Comparison of ENCODE assay signal across 8 mouse cellular contexts in genomic region chr7:45091001-45091990, GRCm38 (mm10). TPM values are rescaled to one million over a fixed set of nuclear protein-coding genes. Genes with fewer than 3 reads are reported as not detected.
DNase-seq lines count a peak whose midpoint lies in the region; ATAC-seq lines count a peak whose summit lies in the region.

No protein-coding gene starts in this region.

- ATAC-seq in liver, embryonic 16.5 days (ENCODE audit: low read depth): peak; percentile 59
- ATAC-seq in stomach, embryonic 14.5 days (ENCODE audit: insufficient number of reproducible peaks, insufficient read depth, low FRiP score, low read depth): peak; percentile 50

- H3K4me2 ChIP-seq in liver, embryonic 16.5 days (ENCODE audit: low read depth, low read length): peak overlapping the region; percentile 66
- H3K4me2 ChIP-seq in stomach, embryonic 14.5 days (replicated peaks; ENCODE audit: low read depth, low read length): peak overlapping the region; percentile 59

- no peaks in the 10 kb centered on the region for H3K9me3 ChIP-seq in liver, embryonic 16.5 days (replicated peaks; ENCODE audit: control insufficient read depth, low read length)
- no peaks in the 10 kb centered on the region for H3K9me3 ChIP-seq in stomach, embryonic 14.5 days (ENCODE audit: control insufficient read depth, low read depth, low read length)

- H3K27me3 ChIP-seq in liver, embryonic 16.5 days (ENCODE audit: control insufficient read depth, insufficient read depth, low read depth, low read length): no peaks in the 10 kb centered on the region
- H3K27me3 ChIP-seq in stomach, embryonic 14.5 days (ENCODE audit: control insufficient read depth, insufficient read depth, low read length): no peaks in the 10 kb centered on the region

- WGBS in liver, embryonic 16.5 days (ENCODE audit: insufficient replicate concordance): 19% methylated on average over 35 of the region's 35 CpGs
- 9% methylated on average over 35 of the region's 35 CpGs for WGBS in stomach, embryonic 14.5 days

- peaks cover 29% of the 10 kb centered on the region for H3K4me1 ChIP-seq in liver, embryonic 16.5 days (ENCODE audit: control insufficient read depth, low read depth, low read length)
- H3K4me1 ChIP-seq in stomach, embryonic 14.5 days (ENCODE audit: control insufficient read depth, insufficient read depth, low read length): peaks cover 7% of the 10 kb centered on the region; the same call in 1 of the 2 replicates

- no peak overlapping the region for H3K27ac ChIP-seq in liver, embryonic 16.5 days (ENCODE audit: low read length)
- H3K27ac ChIP-seq in stomach, embryonic 14.5 days (ENCODE audit: low read length): peak overlapping the region; percentile 83

- H3K9ac ChIP-seq in liver, embryonic 16.5 days (ENCODE audit: low read depth, low read length): peak overlapping the region; percentile 31; the same call in 1 of the 2 replicates
- peak overlapping the region; percentile 56 for H3K9ac ChIP-seq in stomach, embryonic 14.5 days (replicated peaks; ENCODE audit: low read depth, low read length)

- no peaks in the 10 kb centered on the region for H3K36me3 ChIP-seq in liver, embryonic 16.5 days (ENCODE audit: control insufficient read depth, insufficient read depth)
- H3K36me3 ChIP-seq in stomach, embryonic 14.5 days (ENCODE audit: control insufficient read depth, insufficient read depth, low read length): peaks cover 25% of the 10 kb centered on the region

- H3K4me3 ChIP-seq in liver, embryonic 16.5 days (ENCODE audit: low read depth, low read length): peak overlapping the region; percentile 49
- peak overlapping the region; percentile 47 for H3K4me3 ChIP-seq in stomach, embryonic 14.5 days (ENCODE audit: low read depth, low read length)

- peak; percentile 74 for DNase-seq in kidney, postnatal 10 days
- no peak for DNase-seq in kidney, adult 9 months
- peak; percentile 34 for DNase-seq in embryo, embryonic 9.5 days (ENCODE audit: extremely low spot score)
- DNase-seq in heart, postnatal 4 days: peak; percentile 66
- no peak for DNase-seq in frontal cortex, postnatal 36 days (ENCODE audit: low spot score in 2 of 2)
- no peak for DNase-seq in adrenal gland, postnatal 36 days

RNA-seq across cellular contexts. Expression of gene Rcn3, which starts 0.7 kb away (rescaled TPM):
- 10 to 100 TPM; 88.0 to 90.9 TPM for total RNA-seq in heart, postnatal 4 days (2021)
- 20.1 and 22.7 TPM in 2 replicates for polyA plus RNA-seq in liver, embryonic 16.5 days (2015; fragmentation: Nextera tagmentation; extraction: Ambion mirVana)
- 418 and 432 TPM in 2 replicates for polyA plus RNA-seq in stomach, embryonic 14.5 days (2014; fragmentation: Nextera tagmentation; extraction: Ambion mirVana)
- total RNA-seq in adrenal gland, postnatal 36 days (2021): 10 to 100 TPM; 32.2 to 38.3 TPM

RNA-seq across cellular contexts. Expression of gene Fcgrt, which starts 12.4 kb away (rescaled TPM):
- 10 to 100 TPM; 35.3 to 41.1 TPM for total RNA-seq in heart, postnatal 4 days (2021)
- polyA plus RNA-seq in liver, embryonic 16.5 days (2015; fragmentation: Nextera tagmentation; extraction: Ambion mirVana): 50.6 and 56.1 TPM in 2 replicates
- polyA plus RNA-seq in stomach, embryonic 14.5 days (2014; fragmentation: Nextera tagmentation; extraction: Ambion mirVana): 78.6 and 79.9 TPM in 2 replicates
- total RNA-seq in adrenal gland, postnatal 36 days (2021): 100 to 1,000 TPM; 116 to 138 TPM

RNA-seq across cellular contexts. Expression of gene Prrg2, which starts 28.8 kb away (rescaled TPM):
- total RNA-seq in heart, postnatal 4 days (2021): 10 to 100 TPM in 1 of 2 experiments, 1 to 10 TPM in 1; 9.5 to 10.2 TPM
- 9.7 and 10.5 TPM in 2 replicates for polyA plus RNA-seq in liver, embryonic 16.5 days (2015; fragmentation: Nextera tagmentation; extraction: Ambion mirVana)
- polyA plus RNA-seq in stomach, embryonic 14.5 days (2014; fragmentation: Nextera tagmentation; extraction: Ambion mirVana): 20.7 and 20.9 TPM in 2 replicates
- total RNA-seq in adrenal gland, postnatal 36 days (2021): 10 to 100 TPM; 18.1 to 20.5 TPM

RNA-seq across cellular contexts. Expression of gene Nosip, which starts 29.1 kb away (rescaled TPM):
- 10 to 100 TPM; 31.7 to 34.6 TPM for total RNA-seq in heart, postnatal 4 days (2021)
- polyA plus RNA-seq in liver, embryonic 16.5 days (2015; fragmentation: Nextera tagmentation; extraction: Ambion mirVana): 23.4 and 23.8 TPM in 2 replicates
- 58.9 and 63.6 TPM in 2 replicates for polyA plus RNA-seq in stomach, embryonic 14.5 days (2014; fragmentation: Nextera tagmentation; extraction: Ambion mirVana)
- total RNA-seq in adrenal gland, postnatal 36 days (2021): 10 to 100 TPM; 50.5 to 65.3 TPM

RNA-seq across cellular contexts. Expression of gene Rps11, which starts 32.9 kb away (rescaled TPM):
- total RNA-seq in heart, postnatal 4 days (2021): 100 to 1,000 TPM; 846 to 864 TPM
- polyA plus RNA-seq in liver, embryonic 16.5 days (2015; fragmentation: Nextera tagmentation; extraction: Ambion mirVana): 646 and 744 TPM in 2 replicates
- polyA plus RNA-seq in stomach, embryonic 14.5 days (2014; fragmentation: Nextera tagmentation; extraction: Ambion mirVana): 1,682 and 1,777 TPM in 2 replicates
- total RNA-seq in adrenal gland, postnatal 36 days (2021): 1,000 to 10,000 TPM; 1,231 to 1,372 TPM

Comparison
In these comparisons a context has a peak if more than half of its experiments do, and no peak if none do; other contexts are left out.
1. DNase-seq: peak in kidney, postnatal 10 days (single experiment), embryo, embryonic 9.5 days (single experiment) and heart, postnatal 4 days (single experiment); none in kidney, adult 9 months (single experiment), frontal cortex, postnatal 36 days (0 of 2) and adrenal gland, postnatal 36 days (0 of 2).